Mouse (Mus musculus): Measurements from ENCODE around the gene Ces1a.

Ces1a gene

DNA sequence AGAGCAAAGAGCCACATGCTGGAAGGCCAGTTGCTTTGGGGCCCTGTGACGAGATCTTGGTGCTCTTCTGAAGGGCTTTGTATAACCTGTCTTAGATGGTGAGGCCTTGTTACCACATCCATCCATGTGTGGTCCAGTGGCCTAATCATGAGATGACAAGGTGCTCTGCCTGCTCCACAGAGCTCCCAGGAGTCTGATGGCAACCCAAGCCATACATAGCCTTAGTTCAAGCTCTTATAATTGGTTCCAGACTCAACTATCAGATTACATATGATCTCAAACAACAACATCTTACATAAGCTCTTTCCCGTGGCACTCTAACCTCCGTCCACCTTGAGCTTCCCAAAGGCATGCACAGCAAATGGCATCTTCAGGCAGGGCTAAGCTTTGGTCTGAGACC is at the start of gene Ces1a:
Gene Ces1a, minus strand, starts transcription at position 101 of the 400 bp plus-strand sequence.
- in situ Hi-C loops (cut with MboI, MseI) = no loop called here

DNA sequence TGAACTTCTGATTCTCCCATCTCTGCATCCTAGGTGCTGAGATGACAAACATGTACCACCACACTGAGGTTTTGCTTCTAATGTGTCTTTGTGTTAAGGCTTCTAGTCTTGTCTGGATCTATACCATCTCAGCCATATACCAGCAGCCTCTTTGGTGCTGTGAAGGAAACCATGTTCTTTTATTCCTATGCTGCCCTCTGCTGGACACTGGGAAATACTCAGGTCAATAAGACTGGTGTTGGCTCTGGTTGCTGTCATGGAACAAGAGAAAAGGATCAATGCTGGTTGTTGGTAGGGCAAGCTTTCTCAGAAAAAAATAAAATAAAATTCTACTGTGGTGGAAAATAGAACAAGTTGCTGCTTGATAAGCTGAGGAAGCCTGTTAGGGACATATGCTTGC is 47.4 kb upstream of the Ces1a start:
- in situ Hi-C loops (cut with MboI, MseI) = no loop called here

DNA sequence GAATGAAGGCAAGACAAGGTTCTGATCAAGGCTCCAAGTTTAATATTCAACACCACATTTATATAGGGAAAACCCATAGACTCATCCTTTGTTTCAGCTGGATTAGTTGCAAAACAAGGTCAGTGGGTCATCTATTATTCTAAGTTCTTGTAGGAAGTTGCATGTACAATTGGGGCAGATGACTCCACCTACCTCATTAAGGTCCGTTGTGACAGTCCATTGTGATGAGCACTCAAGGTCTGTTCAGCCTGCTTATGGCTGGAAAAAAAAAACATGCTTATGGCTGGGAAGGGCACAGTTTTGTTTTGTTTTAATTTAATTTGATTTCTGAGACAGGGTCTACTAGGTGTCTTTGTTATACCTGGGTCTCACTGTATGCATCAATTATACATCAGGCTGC is 43.3 kb upstream of the Ces1a start:
- in situ Hi-C loops (cut with MboI, MseI) = no loop called here

DNA sequence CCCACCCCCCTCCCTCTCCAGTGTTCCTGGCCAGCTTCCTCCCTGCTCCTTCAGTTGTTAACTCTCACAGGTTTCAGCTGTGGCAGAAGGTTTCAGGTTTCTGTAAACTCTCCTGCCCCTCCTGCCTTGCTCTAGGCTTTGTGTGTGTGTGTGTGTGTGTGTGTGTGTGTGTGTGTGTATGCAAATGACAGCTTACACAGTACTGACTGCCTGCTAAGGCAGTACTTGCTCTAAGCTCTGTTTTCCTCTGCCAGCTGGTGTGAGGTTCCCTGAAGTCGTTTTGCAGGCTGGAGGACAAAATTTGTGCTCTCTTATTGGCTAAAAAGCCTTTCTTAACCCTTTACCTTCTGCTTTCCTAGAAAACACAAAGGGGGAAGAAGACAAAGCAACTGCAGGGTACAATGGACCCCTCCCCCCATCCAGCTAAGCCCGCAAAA is 40.7 kb upstream of the Ces1a start:
- in situ Hi-C loops (cut with MboI, MseI) = no loop called here

DNA sequence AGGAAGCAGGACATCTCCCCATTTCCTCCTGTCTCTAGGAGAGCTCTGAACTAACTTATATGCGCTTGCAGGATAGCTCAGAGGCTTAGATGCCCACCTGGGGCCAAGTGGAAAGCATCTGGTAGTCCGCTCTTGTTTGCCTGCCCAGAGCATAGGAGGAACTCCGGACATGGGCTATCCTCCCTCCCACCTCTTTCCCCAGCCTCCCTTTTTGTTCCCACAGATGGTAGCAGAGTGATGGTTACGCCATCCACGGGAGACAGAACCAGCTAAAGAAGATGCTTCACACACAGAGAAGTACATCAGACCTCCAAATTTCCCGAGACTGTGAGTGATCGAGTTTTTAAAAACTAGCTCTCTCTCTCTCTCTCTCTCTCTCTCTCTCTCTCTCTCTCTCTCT is 40.2 kb upstream of the Ces1a start:
- in situ Hi-C loops (cut with MboI, MseI) = no loop called here

DNA sequence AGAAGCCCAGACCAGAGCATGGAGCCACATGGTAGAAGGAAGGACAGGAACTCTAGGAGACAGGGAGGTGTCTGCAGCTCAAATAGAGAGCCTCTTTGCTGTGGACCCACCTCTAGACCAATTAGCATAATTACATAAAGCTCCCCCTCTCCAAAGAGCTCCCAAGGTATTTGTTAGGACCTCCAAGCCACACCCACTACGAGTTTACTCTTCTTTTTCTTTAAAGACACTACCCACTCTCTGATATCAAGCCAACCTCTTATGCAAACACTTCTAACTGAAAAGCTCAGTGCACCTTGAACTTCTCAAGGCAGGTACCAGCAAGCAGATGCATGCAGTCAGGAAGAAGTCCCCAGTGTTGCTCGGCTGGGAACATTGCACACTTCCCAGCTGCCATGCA is 31.9 kb upstream of the Ces1a start, which contains the start of gene Ces1b:
Gene Ces1b, minus strand, starts transcription at position 131 of the 400 bp plus-strand sequence.
- in situ Hi-C loops (cut with MboI, MseI) = no loop called here

DNA sequence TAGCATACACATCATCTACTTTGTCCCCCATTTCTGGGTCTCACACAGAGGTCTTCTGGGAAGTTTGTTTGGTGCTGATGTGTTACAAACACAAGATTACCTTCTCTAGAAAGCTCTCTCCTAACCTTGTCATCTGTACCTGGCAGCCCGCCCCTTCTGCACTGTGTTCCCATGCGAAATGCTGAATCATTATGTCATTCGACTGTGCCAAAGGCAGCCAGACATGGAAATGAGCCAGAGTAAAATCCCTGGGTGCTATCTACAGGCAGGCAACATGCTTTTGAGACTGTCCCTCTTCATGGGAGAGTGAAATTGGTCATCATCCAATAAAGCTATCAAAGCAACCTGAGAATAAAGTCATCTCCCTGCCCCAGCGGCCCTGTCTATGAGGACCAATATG is 27.3 kb upstream of the Ces1a start:
- in situ Hi-C loops (cut with MboI, MseI) = no loop called here

DNA sequence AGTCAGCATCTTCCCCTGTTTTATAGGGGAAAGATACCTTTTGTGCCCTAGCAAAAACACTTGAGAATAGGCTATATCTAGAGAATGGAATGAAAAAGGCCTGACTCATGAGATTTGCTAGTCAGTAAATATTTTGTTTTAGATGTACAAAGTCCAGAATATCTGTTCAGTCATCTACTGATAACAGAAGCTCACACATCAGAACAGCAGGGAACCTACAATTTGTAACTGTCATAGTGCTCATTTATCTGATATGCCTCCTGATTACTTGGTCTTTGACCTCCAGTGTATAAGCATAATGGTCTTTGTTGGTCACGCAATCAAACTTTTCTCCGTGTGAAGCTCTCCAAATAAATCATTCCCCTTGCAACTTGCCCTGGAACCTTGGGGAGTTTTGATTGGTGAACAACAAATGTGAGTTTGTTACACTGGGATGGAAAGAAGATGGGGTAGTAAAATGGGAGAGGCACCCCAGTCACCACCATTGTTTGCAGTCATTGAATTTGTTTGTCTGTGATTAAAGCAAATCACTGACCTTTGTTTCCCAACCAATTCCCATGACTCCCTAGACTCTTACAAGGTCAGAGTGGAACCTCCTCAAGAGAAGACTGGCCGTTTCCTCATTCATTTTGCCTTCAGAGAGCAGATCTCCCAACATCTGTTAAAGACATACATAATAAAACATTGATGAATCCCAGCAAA is 15.6 kb upstream of the Ces1a start:
- in situ Hi-C loops (cut with MboI, MseI) = no loop called here

DNA sequence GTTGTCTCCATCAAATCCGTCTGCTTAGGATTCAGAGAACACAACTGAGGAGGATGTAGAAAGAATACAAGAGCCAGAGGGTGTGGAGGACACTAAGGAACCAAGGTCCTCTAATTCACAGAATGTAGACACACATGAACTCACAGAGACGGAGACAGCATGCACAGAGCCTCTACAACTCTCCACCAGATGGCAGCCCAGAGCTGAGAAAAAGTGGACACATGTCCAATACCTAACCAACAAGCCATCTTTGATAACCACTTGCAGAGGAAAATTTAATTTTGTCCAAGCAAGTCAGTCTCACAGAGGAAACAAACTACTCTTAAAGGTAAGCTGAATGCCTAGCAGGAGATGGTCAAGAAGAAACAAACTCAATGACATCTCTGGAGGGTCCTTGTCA is 11.2 kb upstream of the Ces1a start:
- in situ Hi-C loops (cut with MboI, MseI) = no loop called here

DNA sequence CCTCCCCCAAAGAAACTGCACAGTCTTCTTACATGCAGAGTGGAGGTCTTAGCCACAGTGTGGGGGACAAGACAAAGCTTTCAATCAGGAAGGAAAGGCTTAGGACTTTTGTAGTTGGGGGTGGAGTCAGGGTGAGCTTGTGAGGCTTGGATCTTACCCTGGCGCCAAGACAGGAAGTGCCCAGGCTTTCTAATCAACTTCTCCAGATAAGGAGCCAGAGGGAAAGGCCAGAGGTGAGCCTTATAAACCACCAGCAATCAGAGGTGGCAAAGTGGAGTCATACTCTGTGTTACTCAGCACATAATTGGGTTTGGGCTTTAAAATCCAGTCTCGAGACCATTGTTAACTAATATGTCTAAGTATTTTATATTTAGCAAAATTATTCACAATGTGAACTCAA is 7.2 kb upstream of the Ces1a start:
- in situ Hi-C loops (cut with MboI, MseI) = no loop called here

DNA sequence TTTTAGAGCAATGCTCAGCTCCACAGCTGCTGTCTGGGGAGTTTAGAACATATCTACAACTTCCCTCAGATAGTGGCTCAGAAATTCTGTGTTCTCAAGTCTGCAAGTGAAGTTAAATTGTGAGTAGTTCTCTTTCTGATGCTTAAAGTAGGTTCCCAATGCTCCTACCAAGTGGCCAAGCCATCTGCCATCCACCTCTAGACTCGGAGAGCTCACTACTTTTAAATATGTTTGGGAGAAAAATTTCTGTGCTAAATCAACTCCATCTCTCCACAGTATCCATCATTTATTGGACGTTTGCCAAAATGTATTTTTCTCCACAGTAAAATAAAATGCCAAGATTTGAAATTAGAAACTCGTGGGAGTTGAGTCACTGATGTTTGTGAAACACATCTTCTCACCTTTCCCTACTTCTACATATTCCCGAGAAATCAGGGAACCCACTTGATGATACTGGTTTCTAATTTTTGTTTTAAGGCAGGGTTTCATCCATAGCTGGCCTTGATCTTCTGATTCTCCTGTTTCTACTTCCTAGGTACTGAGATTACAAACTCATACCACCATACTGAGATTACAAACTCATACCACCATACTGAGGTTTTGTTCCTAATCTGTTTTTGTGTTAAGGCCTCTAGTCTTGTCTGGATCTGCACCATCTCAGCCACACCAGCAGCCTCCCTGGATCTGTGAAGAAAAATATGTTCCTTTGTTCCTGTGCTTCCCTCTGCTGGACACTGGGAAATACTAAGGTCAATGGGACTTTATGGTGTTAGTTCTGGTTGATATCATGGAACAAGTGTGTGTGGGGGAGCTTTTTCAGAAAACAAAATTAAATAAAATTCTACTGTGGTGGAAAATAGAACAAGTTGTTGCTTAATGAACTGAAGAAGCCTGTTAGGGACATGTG is 771 bp upstream of the Ces1a start:
- in situ Hi-C loops (cut with MboI, MseI) = no loop called here

DNA sequence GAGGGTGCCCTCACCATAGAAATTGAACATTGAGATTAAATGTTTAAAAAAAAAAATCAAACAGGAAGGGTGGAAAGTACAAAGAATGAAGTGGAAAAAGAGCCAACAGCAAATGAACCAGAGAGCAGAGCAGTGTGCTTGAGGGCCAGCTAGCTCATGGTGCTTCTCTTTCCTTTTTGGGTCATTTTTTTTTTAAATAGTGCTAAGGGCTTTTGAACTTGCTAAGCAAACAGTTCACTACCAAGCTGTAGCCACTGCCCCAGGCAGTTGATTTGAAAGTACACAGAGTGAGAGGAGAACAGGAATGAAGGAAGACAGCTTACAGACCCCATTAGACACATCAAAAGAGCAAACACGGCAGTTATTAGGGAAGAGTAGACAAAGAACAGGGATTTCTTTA is 4.9 kb downstream of the Ces1a start:
- in situ Hi-C loops (cut with MboI, MseI) = no loop called here

DNA sequence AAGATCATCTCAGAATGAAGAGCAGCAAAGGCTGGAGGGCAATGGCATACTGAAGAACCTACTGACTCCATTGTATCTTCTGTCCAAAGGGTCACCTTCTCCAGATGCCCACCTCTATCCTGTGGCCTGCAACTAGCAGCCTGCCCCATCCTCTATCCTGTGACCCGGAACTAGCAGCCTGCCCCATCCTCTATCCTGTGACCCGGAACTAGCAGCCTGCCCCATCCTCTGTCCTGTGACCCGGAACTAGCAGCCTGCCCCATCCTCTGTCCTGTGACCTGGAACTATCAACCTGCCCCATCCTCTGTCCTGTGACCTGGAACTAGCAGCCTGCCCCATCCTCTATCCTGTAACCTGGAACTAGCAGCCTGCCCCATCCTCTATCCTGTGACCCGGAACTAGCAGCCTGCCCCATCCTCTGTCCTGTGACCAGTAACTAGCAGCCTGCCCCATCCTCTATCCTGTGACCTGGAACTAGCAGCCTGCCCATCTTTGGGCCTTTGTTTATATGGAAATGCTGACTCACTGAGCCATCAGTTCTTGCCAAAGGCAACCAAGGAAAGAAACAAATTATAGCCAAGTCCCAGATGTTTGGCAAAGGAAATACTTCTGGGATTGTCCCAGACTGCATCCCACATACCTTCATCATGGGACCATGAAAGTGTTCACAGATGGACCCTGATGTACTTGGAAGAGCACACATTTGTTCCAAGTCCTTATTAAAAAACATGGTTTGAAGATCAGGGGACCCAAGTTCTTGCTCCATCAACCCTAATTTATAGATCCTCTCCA is 7.0 kb downstream of the Ces1a start:
- in situ Hi-C loops (cut with MboI, MseI) = no loop called here

DNA sequence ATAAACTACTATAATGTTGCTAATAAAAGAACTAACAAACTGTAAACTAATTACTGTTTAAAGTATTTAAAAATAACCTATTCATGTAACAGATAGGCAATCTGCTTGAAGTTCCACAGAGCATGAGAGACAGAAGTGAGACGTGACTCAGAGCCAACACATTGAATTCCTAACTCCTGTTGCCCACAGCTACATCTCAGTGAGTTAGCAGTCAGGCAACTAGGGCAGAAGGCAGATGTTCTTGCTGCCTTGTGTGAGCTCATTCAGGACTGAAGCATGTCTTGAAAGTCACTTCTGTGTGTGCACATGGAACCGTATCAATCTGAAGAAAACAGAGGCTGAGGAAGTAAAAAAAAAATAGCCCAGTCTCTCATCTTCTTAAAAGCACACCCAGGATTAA is 7.7 kb downstream of the Ces1a start:
- in situ Hi-C loops (cut with MboI, MseI) = no loop called here

DNA sequence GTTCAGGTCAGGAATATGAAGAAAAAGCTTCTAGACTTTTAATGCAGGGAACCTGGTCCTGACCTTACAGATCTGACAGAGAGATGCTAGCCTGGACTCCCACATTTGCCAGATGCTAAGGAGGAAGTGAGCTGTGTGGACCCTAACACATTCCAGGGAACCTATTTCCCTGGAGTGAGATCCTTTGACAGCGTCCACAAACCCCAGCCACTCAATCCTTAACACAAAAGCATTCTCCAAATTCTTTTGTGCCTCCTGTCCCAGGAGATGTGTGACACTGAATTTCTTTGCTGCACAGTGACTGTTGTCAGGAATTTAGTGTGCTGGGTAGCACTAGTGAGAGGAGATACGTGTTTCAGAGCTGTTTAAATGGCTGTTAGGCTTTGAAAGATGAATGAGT is 9.2 kb downstream of the Ces1a start:
- in situ Hi-C loops (cut with MboI, MseI) = no loop called here

DNA sequence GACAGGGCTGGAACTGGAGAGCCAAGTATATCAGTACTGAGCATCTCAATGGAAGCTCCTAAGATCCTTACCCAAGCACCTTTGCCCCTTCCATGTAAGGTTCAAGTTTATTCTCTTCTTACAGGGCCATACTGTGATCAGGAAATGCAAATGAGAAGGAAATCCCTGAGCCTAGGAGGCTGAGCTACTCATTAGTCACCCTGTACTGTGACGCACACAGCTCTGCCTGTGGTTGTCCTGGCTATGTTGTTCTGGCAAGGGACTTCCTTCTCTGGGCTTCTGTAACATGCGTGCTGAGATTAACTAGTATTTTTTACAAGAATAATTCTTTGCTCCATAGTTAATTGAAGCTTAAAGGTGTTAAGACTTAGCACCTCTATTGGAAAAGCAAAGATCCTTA is 17.3 kb downstream of the Ces1a start:
- in situ Hi-C loops (cut with MboI, MseI) = no loop called here

DNA sequence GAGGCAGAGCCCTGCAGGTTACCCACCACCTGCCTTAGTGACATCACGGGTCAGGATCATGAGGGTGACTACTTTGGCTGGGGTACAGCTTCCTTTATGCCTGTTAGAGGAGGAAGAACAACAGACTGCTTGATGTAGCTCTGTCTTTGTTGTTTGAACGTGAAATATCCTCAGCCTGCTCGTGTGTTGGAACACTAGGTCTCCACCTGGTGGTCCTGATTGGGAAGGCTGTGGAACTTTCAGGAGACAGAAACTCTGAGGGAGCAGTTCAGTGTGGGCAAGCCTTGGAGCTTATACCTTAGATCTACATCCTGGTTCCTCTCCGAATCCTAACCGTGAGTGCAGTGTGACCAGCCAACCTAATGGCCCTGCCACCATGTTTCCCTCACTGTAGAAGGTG is 26.3 kb downstream of the Ces1a start:
- in situ Hi-C loops (cut with MboI, MseI) = no loop called here

DNA sequence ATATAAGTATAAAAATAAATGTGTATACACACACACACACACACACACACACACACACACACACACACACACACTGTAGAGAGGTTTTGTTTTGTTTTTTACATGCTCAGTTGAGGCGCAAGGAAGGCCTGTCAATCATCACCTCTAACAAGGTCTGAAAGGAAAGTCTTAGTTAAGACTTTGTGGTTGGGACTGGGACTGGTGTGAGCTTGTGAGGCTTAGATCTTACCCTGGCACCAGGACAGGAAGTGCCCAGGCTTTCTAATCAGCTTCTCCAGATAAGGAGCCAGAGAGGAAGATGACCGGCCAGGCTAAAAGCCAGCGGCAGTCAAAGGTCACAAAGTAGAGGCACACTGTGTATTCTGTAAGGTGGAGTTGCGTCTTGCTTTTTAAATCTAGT is 33.7 kb downstream of the Ces1a start:
- in situ Hi-C loops (cut with MboI, MseI) = no loop called here

DNA sequence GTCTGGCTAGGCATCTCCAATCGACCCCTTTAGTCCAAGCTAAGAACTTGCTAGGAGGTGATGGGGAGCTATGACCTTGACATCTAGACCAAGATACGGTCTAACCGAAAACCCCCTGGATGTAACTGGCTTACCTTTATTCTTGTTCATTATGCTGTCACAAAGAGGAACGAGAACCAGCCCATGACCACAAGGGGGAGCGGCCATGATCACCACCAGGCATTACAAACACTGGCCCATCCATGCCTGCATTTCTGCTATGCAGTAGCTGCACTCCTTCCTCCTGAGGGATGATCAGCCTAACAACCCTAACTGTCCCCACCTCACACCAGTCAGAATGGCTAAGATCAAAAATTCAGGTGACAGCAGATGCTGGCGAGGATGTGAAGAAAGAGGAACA is 35.8 kb downstream of the Ces1a start:
- in situ Hi-C loops (cut with MboI, MseI) = no loop called here

DNA sequence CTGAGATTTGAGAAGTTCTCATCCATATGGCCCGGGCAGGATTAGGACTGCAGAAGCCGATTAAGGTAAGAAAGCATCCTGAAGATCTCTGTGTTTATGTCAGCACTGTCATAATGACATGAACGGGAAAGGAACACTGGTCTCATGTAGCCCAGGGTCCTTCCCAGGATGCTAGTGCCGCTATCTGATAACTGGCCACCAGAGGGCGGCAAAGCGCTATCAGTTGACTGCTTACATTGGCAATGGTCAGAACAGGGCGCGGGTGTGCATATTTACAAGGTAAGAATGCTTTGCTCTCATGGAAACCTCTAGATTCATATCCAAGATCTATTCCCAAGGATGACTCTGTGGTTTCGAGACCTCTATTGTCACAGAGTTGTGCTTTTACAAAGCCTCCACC is 36.6 kb downstream of the Ces1a start:
- in situ Hi-C loops (cut with MboI, MseI) = no loop called here

DNA sequence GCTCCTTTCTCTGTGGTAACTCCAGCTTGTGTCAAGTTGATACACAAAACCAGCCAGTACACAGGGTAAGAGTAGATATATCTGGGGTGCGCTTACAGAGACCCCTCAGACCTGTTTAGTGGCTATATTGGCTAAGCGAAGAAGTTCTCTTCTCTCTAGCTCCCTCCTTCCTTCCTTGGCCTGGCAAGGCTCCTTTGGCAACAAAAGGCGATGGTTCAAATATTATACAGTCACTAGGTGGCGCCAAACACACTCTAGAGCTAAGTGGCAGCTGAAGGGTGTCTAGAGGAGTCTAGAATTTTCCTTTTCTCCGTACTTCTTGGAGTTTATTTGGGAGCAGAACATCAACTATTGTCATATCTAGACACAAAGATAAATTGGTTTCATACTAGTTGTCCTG is 37.7 kb downstream of the Ces1a start:
- in situ Hi-C loops (cut with MboI, MseI) = no loop called here

DNA sequence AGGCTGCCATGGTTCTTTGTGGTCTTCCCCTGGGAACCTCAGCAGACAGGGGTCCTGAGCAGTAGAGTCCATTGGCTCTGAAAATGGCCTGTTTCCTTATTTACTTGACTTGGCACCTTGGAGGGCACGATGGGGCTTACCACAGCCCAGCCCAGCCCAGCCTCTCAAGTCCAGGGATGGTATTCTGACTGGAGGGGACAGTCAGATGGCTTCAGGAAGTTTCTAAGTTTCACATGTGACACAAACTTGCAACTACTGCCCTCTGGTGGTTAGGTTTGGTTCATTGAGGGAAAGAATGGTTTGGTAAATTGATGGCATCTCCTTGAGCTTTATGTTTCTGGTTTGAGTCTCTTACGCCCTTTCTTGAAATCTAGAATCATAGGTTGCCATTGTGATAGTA is 49.4 kb downstream of the Ces1a start:
- in situ Hi-C loops (cut with MboI, MseI) = no loop called here
